Mouse (Mus musculus) ES-Bruce4 (cell line): ENCODE results near the gene Gramd1b. TPM values are rescaled to one million over a fixed set of nuclear protein-coding genes. Genes with fewer than 3 reads are reported as not detected.

Experiments
- H3K27ac ChIP-seq: 2 replicates; pipeline ENCODE4 v1.5.1; 2012; ENCODE audit warnings: low read length, inconsistent platforms; ENCODE audit not compliant: insufficient read depth
- H3K27me3 ChIP-seq: 2 replicates; pipeline ENCODE4 v1.6.1; 2012; ENCODE audit warnings: mild to moderate bottlenecking, low read length, inconsistent platforms; ENCODE audit not compliant: control insufficient read depth, poor library complexity, insufficient read depth, severe bottlenecking
- H3K36me3 ChIP-seq: 2 replicates; pipeline ENCODE4 v1.6.1; 2012; ENCODE audit warnings: inconsistent platforms, mild to moderate bottlenecking, low read length, moderate library complexity; ENCODE audit not compliant: control insufficient read depth, poor library complexity, insufficient read depth, severe bottlenecking
- H3K4me1 ChIP-seq: one replicate; pipeline ENCODE4 v1.8.1; 2011; ENCODE audit warnings: low read length; ENCODE audit not compliant: control insufficient read depth, insufficient read depth
- H3K4me3 ChIP-seq: 2 replicates; pipeline ENCODE4 v1.5.1; 2011; ENCODE audit warnings: low read depth, mild to moderate bottlenecking, low read length
- H3K9ac ChIP-seq: 2 replicates; pipeline ENCODE4 v1.6.1; 2012; ENCODE audit warnings: low read depth, mild to moderate bottlenecking, inconsistent platforms; ENCODE audit not compliant: poor library complexity, severe bottlenecking
- H3K9me3 ChIP-seq: replicated peaks from 2 replicates; pipeline ENCODE4 v1.6.1; 2012; ENCODE audit warnings: mild to moderate bottlenecking, low read length, inconsistent platforms; ENCODE audit not compliant: control insufficient read depth, poor library complexity, insufficient read depth, severe bottlenecking
- CTCF ChIP-seq: IDR thresholded peaks from one replicate; pipeline ENCODE4 v1.8.1; 2011; ENCODE audit warnings: low read depth, low read length
- EP300 ChIP-seq: IDR thresholded peaks from 2 replicates; pipeline ENCODE4 v1.6.1; 2011; ENCODE audit warnings: low read depth, low read length; ENCODE audit not compliant: insufficient read depth
- POLR2A ChIP-seq: IDR thresholded peaks from one replicate; pipeline ENCODE4 v1.8.1; 2011; ENCODE audit warnings: low read length; ENCODE audit not compliant: insufficient read depth
- polyA plus RNA-seq: library from polyadenylated mRNA; stranded (reverse); fragments of >200 nt; gene quantifications from 2 replicates; pipeline ENCODE4 v1.2.4, GENCODE M21; 2011; ENCODE audit warnings: low read depth; ENCODE audit not compliant: missing spikeins, insufficient read depth, insufficient read length

Gramd1b gene
- polyA plus RNA-seq, 1 experiment = 14.2 TPM

DNA sequence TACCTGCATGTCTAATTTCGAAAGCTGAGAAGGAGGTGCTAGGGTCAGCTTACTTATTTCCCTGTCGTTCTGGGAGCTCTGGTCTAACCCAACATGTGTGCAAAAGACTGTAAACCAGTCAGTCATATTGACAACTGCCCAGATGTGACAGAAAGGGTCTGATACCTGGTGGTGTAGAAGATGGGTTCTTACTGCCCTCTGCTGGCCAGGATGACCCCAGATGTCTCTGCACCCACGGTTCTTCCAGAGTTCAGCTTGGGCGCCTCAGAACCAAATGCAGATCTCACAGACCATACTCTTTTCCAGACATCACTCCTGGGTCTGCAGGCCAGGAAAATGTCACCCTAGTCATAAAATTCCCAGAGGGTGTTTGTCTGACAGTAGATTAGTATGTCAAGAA lies 51.9 kb downstream of the Gramd1b start:
- Histone ChIP-seq H3K9ac (no peak overlapping the region), H3K4me3 (no peak overlapping the region), H3K4me1 (no peaks in the 10 kb centered on the region), H3K27ac (no peak overlapping the region), H3K36me3 (no peaks in the 10 kb centered on the region), H3K9me3 (no peaks in the 10 kb centered on the region), H3K27me3 (no peaks in the 10 kb centered on the region)
- TF ChIP-seq POLR2A (no peak), EP300 (no peak), CTCF (peak; percentile 72)

DNA sequence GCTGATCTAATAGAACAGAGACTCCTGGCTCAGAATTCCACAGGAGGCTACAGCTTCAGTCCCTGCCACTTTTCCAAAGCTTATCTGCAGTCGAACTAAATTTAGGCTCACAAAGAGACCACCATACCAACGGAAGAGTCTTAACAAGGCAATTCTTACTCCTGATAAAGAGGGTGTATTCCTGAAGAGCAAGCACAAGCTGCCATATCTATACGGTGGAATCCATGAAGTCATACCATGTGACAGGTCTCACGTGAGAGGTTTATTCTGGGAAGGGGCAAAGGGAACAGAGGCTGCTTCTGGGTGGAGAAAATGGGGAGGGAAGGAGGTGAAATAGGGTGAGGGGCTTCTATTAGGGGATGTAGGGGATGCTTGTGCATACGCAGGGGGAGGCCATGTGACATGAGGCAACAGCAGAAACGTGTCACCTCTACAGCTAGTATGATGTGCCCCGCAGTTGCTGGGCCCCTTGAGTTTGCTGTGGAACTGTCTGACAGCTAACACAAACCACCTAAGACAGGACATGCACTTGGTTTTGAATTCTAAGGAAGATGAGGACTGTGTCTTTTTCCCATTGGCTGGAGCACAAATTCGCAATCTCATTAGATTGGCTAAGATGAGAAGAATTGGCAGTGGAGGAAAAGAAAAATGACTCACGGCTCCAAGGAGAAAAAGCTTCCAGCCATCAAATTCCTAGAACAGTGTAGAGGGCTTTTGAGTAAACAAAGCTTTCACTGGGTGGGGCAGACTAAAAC lies 52.9 kb downstream of the Gramd1b start:
- no peaks in the 10 kb centered on the region for H3K36me3 ChIP-seq
- H3K9ac ChIP-seq = no peak overlapping the region
- TF ChIP-seq CTCF (no peak), EP300 (no peak), POLR2A (no peak)
- H3K9me3 ChIP-seq = no peaks in the 10 kb centered on the region
- H3K4me3 ChIP-seq = no peak overlapping the region
- H3K4me1 ChIP-seq = no peaks in the 10 kb centered on the region
- no peak overlapping the region for H3K27ac ChIP-seq
- no peaks in the 10 kb centered on the region for H3K27me3 ChIP-seq

DNA sequence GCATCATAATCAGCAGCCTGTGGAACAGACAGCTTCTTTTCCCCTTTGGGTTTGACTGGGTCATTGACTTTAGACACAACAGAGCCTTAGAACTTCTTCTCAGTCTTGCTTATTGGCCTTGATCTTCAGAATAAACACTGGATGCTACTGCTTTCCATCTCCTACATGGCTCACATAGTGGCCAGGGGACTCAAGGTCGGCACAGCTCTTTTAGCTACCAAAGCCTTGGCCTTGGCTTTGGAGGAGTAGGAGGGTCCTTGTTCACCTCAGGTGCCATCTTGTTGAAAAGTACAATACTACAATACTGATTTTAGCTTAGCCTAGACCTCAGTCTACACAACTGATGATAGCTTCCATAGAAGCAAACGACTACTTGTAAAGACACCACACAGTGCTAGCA lies 53.6 kb downstream of the Gramd1b start:
- Histone ChIP-seq H3K4me1 (no peaks in the 10 kb centered on the region), H3K27me3 (no peaks in the 10 kb centered on the region), H3K36me3 (no peaks in the 10 kb centered on the region), H3K27ac (no peak overlapping the region), H3K4me3 (no peak overlapping the region), H3K9me3 (no peaks in the 10 kb centered on the region), H3K9ac (no peak overlapping the region)
- TF ChIP-seq EP300 (no peak), CTCF (no peak), POLR2A (no peak)

DNA sequence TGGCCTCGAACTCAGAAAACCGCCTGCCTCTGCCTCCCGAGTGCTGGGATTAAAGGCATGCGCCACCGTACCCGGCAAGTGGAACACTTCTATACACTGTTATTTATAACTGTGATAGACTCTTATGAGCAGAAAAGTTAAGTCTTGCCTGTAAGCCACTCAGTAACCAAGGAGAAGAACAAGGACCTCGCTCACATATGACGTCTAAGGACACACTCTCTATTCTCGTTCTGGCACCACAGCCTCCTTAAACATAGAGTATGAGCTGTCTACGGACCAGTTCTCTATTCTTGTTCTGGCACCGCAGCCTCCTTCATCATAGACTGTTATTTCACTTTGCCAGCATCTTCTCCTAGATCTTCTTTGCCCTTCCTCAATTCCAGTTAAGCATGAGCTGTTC lies 55.1 kb downstream of the Gramd1b start:
- Histone ChIP-seq H3K4me3 (no peak overlapping the region), H3K27ac (no peak overlapping the region), H3K4me1 (no peaks in the 10 kb centered on the region), H3K27me3 (no peaks in the 10 kb centered on the region), H3K9ac (no peak overlapping the region), H3K36me3 (no peaks in the 10 kb centered on the region), H3K9me3 (no peaks in the 10 kb centered on the region)
- TF ChIP-seq POLR2A = no peak
- TF ChIP-seq CTCF = no peak
- no peak for TF ChIP-seq EP300

GRCm38 (mm10) chr9:40472961-40473510 lies 58.1 kb downstream of the Gramd1b start:
- Histone ChIP-seq H3K4me1 (no peaks in the 10 kb centered on the region), H3K9me3 (no peaks in the 10 kb centered on the region), H3K27ac (no peak overlapping the region), H3K9ac (no peak overlapping the region), H3K36me3 (no peaks in the 10 kb centered on the region), H3K27me3 (no peaks in the 10 kb centered on the region), H3K4me3 (no peak overlapping the region)
- TF ChIP-seq EP300 (no peak), POLR2A (no peak), CTCF (no peak)

GRCm38 (mm10) chr9:40469403-40470137 lies 61.6 kb downstream of the Gramd1b start:
- H3K4me3 ChIP-seq = no peak overlapping the region
- TF ChIP-seq EP300 (no peak), CTCF (no peak), POLR2A (no peak)
- H3K4me1 ChIP-seq = no peaks in the 10 kb centered on the region
- no peaks in the 10 kb centered on the region for H3K9me3 ChIP-seq
- H3K36me3 ChIP-seq = no peaks in the 10 kb centered on the region
- no peak overlapping the region for H3K9ac ChIP-seq
- H3K27ac ChIP-seq = no peak overlapping the region
- no peaks in the 10 kb centered on the region; the same call in 1 of the 2 replicates for H3K27me3 ChIP-seq
